Mouse (Mus musculus) urinary bladder, postnatal 0 days (tissue): ENCODE measurements around the gene Cers2. TPM values are rescaled to one million over a fixed set of nuclear protein-coding genes. Genes with fewer than 3 reads are reported as not detected.

ENCODE experiments used
- polyA plus RNA-seq: library from polyadenylated mRNA; unstranded; fragments of >200 nt; fragmentation: Nextera tagmentation; extraction: Ambion mirVana; gene quantifications from 2 replicates; pipeline ENCODE4 v1.2.1, GENCODE M21; 2015

Cers2 gene
- polyA plus RNA-seq, result 108 and 111 TPM in 2 replicates

DNA sequence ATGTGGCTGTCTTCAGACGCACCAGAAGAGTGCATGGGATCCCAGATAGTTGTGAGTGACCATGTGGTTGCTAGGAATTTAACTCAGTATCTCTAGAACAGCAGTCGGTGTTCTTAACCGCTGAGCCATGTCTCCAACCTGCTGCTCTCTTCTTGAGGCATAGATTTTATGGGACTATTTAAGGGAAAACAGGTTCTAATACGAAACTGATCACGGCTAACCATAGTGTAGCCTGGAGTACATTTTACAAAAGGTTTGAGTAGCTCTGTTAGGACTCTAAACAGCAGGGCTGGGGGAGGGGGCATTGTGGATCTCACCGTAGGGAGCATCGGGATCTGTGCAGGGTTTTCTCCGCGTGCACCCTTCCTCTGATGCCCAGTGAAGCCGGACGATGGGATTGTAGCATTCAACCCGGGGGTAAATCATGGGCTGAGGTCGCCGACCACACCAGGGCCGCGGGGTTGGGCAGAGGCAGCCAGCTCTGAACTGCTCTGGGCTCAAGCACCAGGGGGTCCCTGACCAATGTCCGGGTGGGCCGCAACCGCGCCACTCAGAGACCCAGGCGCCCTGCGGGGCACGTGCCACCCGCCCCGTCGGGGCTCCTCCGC lies at the start of gene Cers2:
Gene Cers2 (plus strand): TSS at position 306 of the 608 bp plus-strand sequence.

GRCm38 (mm10) chr3:95281216-95282126 lies 33.1 kb upstream of the Cers2 start, which contains the start of the genes Mindy1 and Prune1:
TSS of gene Mindy1 (plus strand) at chr3:95281345.
TSS of gene Prune1 (minus strand) at chr3:95282076.

GRCm38 (mm10) chr3:95307100-95307499 lies 7.5 kb upstream of the Cers2 start, which contains the start of gene Anxa9:
TSS of gene Anxa9 (minus strand) at chr3:95307176.

GRCm38 (mm10) chr3:95356701-95357449 lies 42.3 kb downstream of the Cers2 start, which contains the start of gene Setdb1:
TSS of gene Setdb1 (minus strand) at chr3:95357202.

Other genes with a start within 250 kb of the Cers2 start
- gene Pip5k1a, start 207.9 kb upstream of the Cers2 start, polyA plus RNA-seq, result 15.7 and 18.3 TPM in 2 replicates
- gene Vps72, start 203.8 kb upstream of the Cers2 start, polyA plus RNA-seq, result 55.1 and 64.5 TPM in 2 replicates
- 0.53 and 0.96 TPM in 2 replicates for gene Tmod4, start 190.3 kb upstream of the Cers2 start, polyA plus RNA-seq
- gene Scnm1, start 180.8 kb upstream of the Cers2 start, polyA plus RNA-seq, result 31.7 and 43.2 TPM in 2 replicates
- 7.1 and 8.2 TPM in 2 replicates for gene Lysmd1, start 180.7 kb upstream of the Cers2 start, polyA plus RNA-seq
- gene Tnfaip8l2, start 172.4 kb upstream of the Cers2 start, polyA plus RNA-seq, result 5.4 and 12.3 TPM in 2 replicates
- 0.99 and 1.9 TPM in 2 replicates for gene Sema6c, start 154.3 kb upstream of the Cers2 start, polyA plus RNA-seq
- gene Gabpb2, start 96.9 kb upstream of the Cers2 start, polyA plus RNA-seq, result 3.8 and 4.0 TPM in 2 replicates
- gene Cdc42se1, start 86.1 kb upstream of the Cers2 start, polyA plus RNA-seq, result 66.3 and 71.6 TPM in 2 replicates
- 4.9 and 5.8 TPM in 2 replicates for gene Mllt11, start 82.6 kb upstream of the Cers2 start, polyA plus RNA-seq
- 0.28 and 0.31 TPM in 2 replicates for gene Gm128, start 73.2 kb upstream of the Cers2 start, polyA plus RNA-seq
- gene Bnipl, start 63.6 kb upstream of the Cers2 start, polyA plus RNA-seq, result 5.2 and 6.8 TPM in 2 replicates
- 42.4 and 43.8 TPM in 2 replicates for gene Mindy1, start 33.4 kb upstream of the Cers2 start, polyA plus RNA-seq
- gene Prune1, start 32.7 kb upstream of the Cers2 start, polyA plus RNA-seq, result 13.8 and 14.0 TPM in 2 replicates
- 6.6 and 9.3 TPM in 2 replicates for gene Anxa9, start 7.6 kb upstream of the Cers2 start, polyA plus RNA-seq
- gene Setdb1, start 42.4 kb downstream of the Cers2 start, polyA plus RNA-seq, result 11.0 and 12.2 TPM in 2 replicates
- gene 4930558C23Rik, start 88.0 kb downstream of the Cers2 start, polyA plus RNA-seq, result not detected in 2 replicates
- gene Arnt, start 119.6 kb downstream of the Cers2 start, polyA plus RNA-seq, result 21.4 and 25.2 TPM in 2 replicates
- 25.5 and 34.7 TPM in 2 replicates for gene Ctsk, start 184.5 kb downstream of the Cers2 start, polyA plus RNA-seq
- 37.9 and 134 TPM in 2 replicates for gene Ctss, start 212.0 kb downstream of the Cers2 start, polyA plus RNA-seq
- gene Hormad1, start 244.9 kb downstream of the Cers2 start, polyA plus RNA-seq, result not detected in 2 replicates